Mouse (Mus musculus) 416B (cell line): ENCODE data around the gene Cyp3a25.
"Not testable (repeated sequence)": the region's sequence is repeated elsewhere in the genome, so short reads cannot be mapped to it uniquely, and the experiment has no call there.

Experiments
- DNase-seq: peaks from one replicate; pipeline ENCODE4 v3.0.0; 2011; ENCODE audit warnings: low read depth

Cyp3a25 gene

GRCm38 (mm10) chr5:146009509-146009908 lies at the start of gene Cyp3a25:
Cyp3a25 (minus strand) TSS chr5:146009618.
- not testable (repeated sequence) for DNase-seq

DNA sequence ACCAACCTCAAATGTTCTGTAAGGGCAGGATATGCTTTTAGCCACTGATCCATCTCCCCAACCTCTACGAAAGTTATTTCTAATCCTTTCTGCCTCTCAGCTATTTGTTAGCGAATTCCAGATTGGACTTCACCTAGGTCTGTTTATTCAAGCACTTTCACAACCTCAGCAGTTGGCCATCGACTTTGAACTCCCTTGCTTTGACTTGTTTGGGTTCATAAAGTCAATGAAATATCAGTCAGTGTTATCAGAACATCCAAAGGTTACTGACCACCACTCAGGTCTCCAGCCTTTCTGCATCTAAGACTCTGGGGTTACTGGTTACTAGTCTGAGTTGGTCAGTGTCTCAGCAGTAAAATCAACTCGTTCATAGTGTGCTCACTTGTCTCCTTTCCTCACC lies 11.7 kb upstream of the Cyp3a25 start:
- no peak for DNase-seq

DNA sequence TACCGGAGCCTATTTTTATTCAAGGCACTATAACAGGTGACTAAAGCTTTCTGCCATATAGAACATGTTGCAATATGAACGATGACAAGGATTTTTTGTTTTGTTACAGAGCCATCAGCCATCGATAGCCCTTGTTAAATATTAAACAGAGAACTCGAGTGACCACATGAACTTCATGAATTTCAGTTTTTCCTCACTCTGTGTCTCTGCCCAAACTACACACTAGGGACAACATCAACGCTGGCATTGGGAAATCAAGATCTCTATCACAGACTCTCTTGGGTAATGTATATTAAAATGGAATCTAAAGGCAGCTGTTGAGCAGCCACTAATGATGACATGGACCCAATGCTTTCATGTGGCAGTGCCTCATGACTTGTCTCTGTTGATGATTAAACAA lies 8.9 kb upstream of the Cyp3a25 start:
- no peak for DNase-seq

DNA sequence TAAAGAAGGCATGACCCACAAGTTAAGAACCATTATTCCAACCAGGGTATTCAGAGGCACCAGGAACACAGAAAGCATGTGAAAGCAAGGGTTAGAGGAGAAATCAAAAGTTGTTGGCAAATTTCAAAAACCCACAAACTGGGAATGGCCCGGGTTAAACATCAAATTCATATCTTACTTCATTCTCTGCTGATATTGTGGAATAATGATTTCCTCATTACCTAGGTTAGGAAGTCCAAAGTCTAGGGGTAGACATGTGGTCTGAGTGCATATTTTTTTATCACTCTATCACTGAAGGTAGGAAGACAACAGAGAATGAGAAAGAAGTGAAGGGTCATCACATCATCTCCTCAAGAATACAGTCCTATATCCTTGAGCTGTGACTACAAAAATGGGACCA lies 1.8 kb upstream of the Cyp3a25 start:
- no peak for DNase-seq

DNA sequence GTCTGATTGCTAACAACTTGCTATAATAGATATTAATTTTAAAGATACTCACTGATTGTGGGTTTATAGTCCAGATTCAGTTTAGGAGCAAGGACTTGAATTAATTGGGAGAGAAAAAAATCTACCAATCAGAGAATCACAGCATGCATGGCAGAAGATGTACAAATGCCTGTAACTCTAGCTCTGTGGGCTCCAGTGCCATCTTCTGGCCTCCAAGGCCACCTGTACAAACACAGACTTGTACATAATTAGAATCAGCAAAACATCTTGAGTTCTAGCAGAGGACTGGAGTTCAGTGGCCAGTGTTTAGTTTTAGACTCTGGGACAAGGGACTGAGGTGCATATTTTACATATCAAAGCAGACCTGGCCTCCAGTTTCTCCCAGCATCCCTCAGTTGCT lies 42.3 kb downstream of the Cyp3a25 start:
- no peak for DNase-seq
